Mouse (Mus musculus) intestine, embryonic 14.5 days (tissue): ENCODE results near the gene Psma4. TPM values are rescaled to one million over a fixed set of nuclear protein-coding genes. Genes with fewer than 3 reads are reported as not detected.

Source experiments
- ATAC-seq: fragments of 200-750 bp; cut with Nextera tagmentation; replicated peaks from 2 replicates; pipeline ENCODE4 v1.8.0; 2017; ENCODE audit warnings: low read depth, moderate number of reproducible peaks, moderate TSS enrichment, moderate library complexity; ENCODE audit not compliant: low FRiP score, low TSS enrichment
- DNase-seq: peaks from one replicate; pipeline ENCODE4 v3.0.0-alpha.2; 2018; ENCODE audit warnings: low spot score
- H3K27ac ChIP-seq: fragments of 300-500 bp; sonication (generic); 2 replicates; pipeline ENCODE4 v1.5.1; 2014; ENCODE audit warnings: low read depth, mild to moderate bottlenecking, control low read depth
- H3K27me3 ChIP-seq: fragments of 300-500 bp; sonication (generic); replicated peaks from 2 replicates; pipeline ENCODE4 v1.6.1; 2014; ENCODE audit warnings: low read length, control low read depth; ENCODE audit not compliant: control insufficient read depth, insufficient read depth
- H3K36me3 ChIP-seq: fragments of 300-500 bp; sonication (generic); 2 replicates; pipeline ENCODE4 v1.6.1; 2014; ENCODE audit warnings: low read length, control low read depth; ENCODE audit not compliant: control insufficient read depth, insufficient read depth
- H3K4me1 ChIP-seq: fragments of 300-500 bp; sonication (generic); replicated peaks from 2 replicates; pipeline ENCODE4 v1.6.1; 2014; ENCODE audit warnings: low read length, control low read depth, mixed read lengths; ENCODE audit not compliant: control insufficient read depth, insufficient read depth
- H3K4me2 ChIP-seq: fragments of 300-500 bp; sonication (generic); 2 replicates; pipeline ENCODE4 v1.6.1; 2014; ENCODE audit warnings: low read length
- H3K4me3 ChIP-seq: fragments of 300-500 bp; sonication (generic); 2 replicates; pipeline ENCODE4 v1.5.1; 2014; ENCODE audit warnings: low read depth, low read length, control low read depth, mixed read lengths
- H3K9ac ChIP-seq: fragments of 300-500 bp; sonication (generic); 2 replicates; pipeline ENCODE4 v1.6.1; 2014; ENCODE audit warnings: mild to moderate bottlenecking, low read length
- H3K9me3 ChIP-seq: fragments of 300-500 bp; sonication (generic); 2 replicates; pipeline ENCODE4 v1.6.1; 2016; ENCODE audit warnings: low read length, control low read depth; ENCODE audit not compliant: control insufficient read depth
- WGBS: fragments of 180-500 bp; shearing (Covaris S2); extraction: QIAGEN DNeasy Blood & Tissue Kit; methylation state at CpG from one replicate; pipeline ENCODE4 v1.1.7; 2014; 5-methylcytosine and 5-hydroxymethylcytosine counted together
- polyA plus RNA-seq: library from polyadenylated mRNA; unstranded; fragments of >200 nt; fragmentation: Nextera tagmentation; extraction: Ambion mirVana; gene quantifications from 2 replicates; pipeline ENCODE4 v1.2.1, GENCODE M21; 2014

Psma4 gene
- polyA plus RNA-seq, 1 experiment from 2014 or later, result 285 TPM

- Histone ChIP-seq H3K4me1 (no peaks in the 10 kb centered on the region), H3K27me3 (no peaks in the 10 kb centered on the region), H3K36me3 (peaks cover 10% of the 10 kb centered on the region), H3K27ac (no peak overlapping the region), H3K4me3 (no peak overlapping the region), H3K9ac (no peak overlapping the region), H3K9me3 (no peaks in the 10 kb centered on the region), H3K4me2 (no peak overlapping the region)
- ATAC-seq (no peak), DNase-seq (no peak)
Observed at GRCm38 (mm10) chr9:54963669-54964068, 13.1 kb downstream of the Psma4 start.

- H3K4me3 ChIP-seq, result no peak overlapping the region
- H3K9ac ChIP-seq, result no peak overlapping the region
- H3K4me2 ChIP-seq, result no peak overlapping the region
- WGBS, result 62% methylated on average over 8 of the region's 8 CpGs
- H3K27ac ChIP-seq, result no peak overlapping the region
- no peaks in the 10 kb centered on the region for H3K36me3 ChIP-seq
- no peaks in the 10 kb centered on the region for H3K4me1 ChIP-seq
- ATAC-seq (no peak), DNase-seq (no peak)
- no peaks in the 10 kb centered on the region for H3K27me3 ChIP-seq
- no peaks in the 10 kb centered on the region for H3K9me3 ChIP-seq
Observed at GRCm38 (mm10) chr9:54969972-54970637, 19.5 kb downstream of the Psma4 start.

- DNase-seq, result no peak
- WGBS, result 62% methylated on average over 8 of the region's 8 CpGs
- Histone ChIP-seq H3K4me1 (peaks cover 8% of the 10 kb centered on the region; the same call in 1 of the 2 replicates), H3K4me3 (peak within 1 kb of the TSS; percentile 50), H3K9me3 (no peaks in the 10 kb centered on the region), H3K9ac (peak within 1 kb of the TSS; percentile 29; the same call in 1 of the 2 replicates), H3K4me2 (peak within 1 kb of the TSS; percentile 77), H3K27me3 (peaks cover 46% of the 10 kb centered on the region), H3K36me3 (no peaks in the 10 kb centered on the region), H3K27ac (no peak within 1 kb of the TSS)
- ATAC-seq, result no peak
Observed at GRCm38 (mm10) chr9:54980674-54981073, 30.1 kb downstream of the Psma4 start, which contains the start of gene Chrna5. Gene Chrna5 (plus strand): TSS chr9:54980880.

- ATAC-seq, result peak; percentile 90
- H3K9ac ChIP-seq, result peak overlapping the region; percentile 29
- H3K36me3 ChIP-seq, result no peaks in the 10 kb centered on the region
- peaks cover 8% of the 10 kb centered on the region; the same call in 1 of the 2 replicates for H3K4me1 ChIP-seq
- peak overlapping the region; percentile 77 for H3K4me2 ChIP-seq
- under 1% methylated on average over 82 of the region's 85 CpGs for WGBS
- H3K4me3 ChIP-seq, result peak overlapping the region; percentile 50
- peak; percentile 81 for DNase-seq
- peaks cover 46% of the 10 kb centered on the region for H3K27me3 ChIP-seq
- no peaks in the 10 kb centered on the region for H3K9me3 ChIP-seq
- no peak overlapping the region for H3K27ac ChIP-seq
Observed at GRCm38 (mm10) chr9:54981291-54982191, 31.0 kb downstream of the Psma4 start.

GRCm38 (mm10) chr9:54982401-54982800 is 31.8 kb downstream of the Psma4 start:
- no peaks in the 10 kb centered on the region for H3K9me3 ChIP-seq
- peak; percentile 49 for DNase-seq
- peak overlapping the region; percentile 50; the same call in 1 of the 2 replicates for H3K4me3 ChIP-seq
- no peaks in the 10 kb centered on the region for H3K36me3 ChIP-seq
- no peak overlapping the region for H3K27ac ChIP-seq
- peaks cover 8% of the 10 kb centered on the region; the same call in 1 of the 2 replicates for H3K4me1 ChIP-seq
- no peak overlapping the region for H3K9ac ChIP-seq
- peak overlapping the region; percentile 77 for H3K4me2 ChIP-seq
- ATAC-seq, result no peak
- WGBS, result 9% methylated on average over 7 of the region's 7 CpGs
- H3K27me3 ChIP-seq, result peaks cover 43% of the 10 kb centered on the region

- no peak overlapping the region for H3K9ac ChIP-seq
- no peaks in the 10 kb centered on the region for H3K27me3 ChIP-seq
- no peak for DNase-seq
- H3K27ac ChIP-seq, result no peak overlapping the region
- H3K4me2 ChIP-seq, result no peak overlapping the region
- H3K9me3 ChIP-seq, result no peaks in the 10 kb centered on the region
- no peak overlapping the region for H3K4me3 ChIP-seq
- H3K36me3 ChIP-seq, result no peaks in the 10 kb centered on the region
- WGBS, result 77% methylated on average over 3 of the region's 3 CpGs
- no peaks in the 10 kb centered on the region for H3K4me1 ChIP-seq
- ATAC-seq, result no peak
Observed at GRCm38 (mm10) chr9:54990362-54990761, 39.8 kb downstream of the Psma4 start.

GRCm38 (mm10) chr9:54994381-54994780 is 43.8 kb downstream of the Psma4 start:
- WGBS, result 60% methylated on average over 3 of the region's 3 CpGs

GRCm38 (mm10) chr9:54995645-54996044 is 45.1 kb downstream of the Psma4 start:
- Histone ChIP-seq H3K4me1 (no peaks in the 10 kb centered on the region), H3K27ac (no peak overlapping the region), H3K4me2 (no peak overlapping the region), H3K4me3 (no peak overlapping the region), H3K36me3 (no peaks in the 10 kb centered on the region), H3K9me3 (no peaks in the 10 kb centered on the region), H3K27me3 (no peaks in the 10 kb centered on the region), H3K9ac (no peak overlapping the region)
- ATAC-seq (no peak), DNase-seq (no peak)
- WGBS, result 69% methylated on average over 3 of the region's 3 CpGs

More at GRCm38 (mm10) chr9:54994381-54994780, 43.8 kb downstream of the Psma4 start:
- DNase-seq (peak; percentile 16), ATAC-seq (no peak)
- no peaks in the 10 kb centered on the region for H3K36me3 ChIP-seq
- no peaks in the 10 kb centered on the region for H3K9me3 ChIP-seq
- H3K4me2 ChIP-seq, result no peak overlapping the region
- no peaks in the 10 kb centered on the region for H3K4me1 ChIP-seq
- H3K9ac ChIP-seq, result no peak overlapping the region
- no peak overlapping the region for H3K4me3 ChIP-seq
- no peak overlapping the region for H3K27ac ChIP-seq
- H3K27me3 ChIP-seq, result no peaks in the 10 kb centered on the region
